Mouse (Mus musculus) layer of hippocampus, adult 11-12 months (tissue): ENCODE measurements around the gene Dvl2.
"Not testable (repeated sequence)": the region's sequence is repeated elsewhere in the genome, so short reads cannot be mapped to it uniquely, and the experiment has no call there.

Experiments
- DNase-seq: peaks from one replicate; pipeline ENCODE4 v3.0.0; 2022; ENCODE audit warnings: low spot score

The Dvl2 gene

GRCm38 (mm10) chr11:70000396-70000898 lies at the start of gene Dvl2:
Dvl2 (plus strand) TSS chr11:70000595.
- peak; percentile 90 for DNase-seq

GRCm38 (mm10) chr11:69950807-69951459 lies 49.5 kb upstream of the Dvl2 start:
- DNase-seq, result no peak

GRCm38 (mm10) chr11:69952274-69952673 lies 48.1 kb upstream of the Dvl2 start:
- no peak for DNase-seq

DNA sequence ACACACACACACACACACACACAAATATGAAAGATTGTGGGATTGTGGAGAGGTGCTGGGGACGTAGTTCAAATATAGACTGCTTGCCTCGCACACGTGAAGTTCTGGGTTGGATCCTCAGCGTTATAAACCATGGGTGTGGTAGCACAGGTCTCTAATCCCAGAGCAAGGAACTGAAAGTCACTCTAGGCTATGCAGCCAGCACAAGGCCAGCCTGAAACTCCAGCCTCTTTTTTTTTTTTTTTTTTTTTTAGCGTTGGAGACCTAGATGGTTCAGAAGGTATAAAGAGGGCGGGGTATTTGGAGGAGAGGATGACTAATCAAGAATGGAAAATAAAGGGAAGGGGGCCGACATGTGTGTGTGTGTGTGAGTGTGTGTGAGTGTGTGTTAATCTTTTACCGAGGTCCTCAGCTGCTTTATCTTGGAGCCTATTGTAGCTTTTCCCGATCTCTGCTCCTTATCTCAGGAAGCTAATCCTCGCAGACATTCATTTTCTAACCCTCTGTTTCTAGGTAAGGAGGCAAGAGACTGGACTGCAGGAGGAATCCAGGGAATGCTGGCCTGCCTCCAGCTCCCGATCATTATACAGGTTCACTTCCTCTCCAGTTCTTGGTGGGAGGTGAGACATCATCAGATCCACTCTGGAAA lies 47.0 kb upstream of the Dvl2 start:
- DNase-seq, result no peak

GRCm38 (mm10) chr11:69955618-69956017 lies 44.8 kb upstream of the Dvl2 start:
- DNase-seq, result not testable (repeated sequence)

DNA sequence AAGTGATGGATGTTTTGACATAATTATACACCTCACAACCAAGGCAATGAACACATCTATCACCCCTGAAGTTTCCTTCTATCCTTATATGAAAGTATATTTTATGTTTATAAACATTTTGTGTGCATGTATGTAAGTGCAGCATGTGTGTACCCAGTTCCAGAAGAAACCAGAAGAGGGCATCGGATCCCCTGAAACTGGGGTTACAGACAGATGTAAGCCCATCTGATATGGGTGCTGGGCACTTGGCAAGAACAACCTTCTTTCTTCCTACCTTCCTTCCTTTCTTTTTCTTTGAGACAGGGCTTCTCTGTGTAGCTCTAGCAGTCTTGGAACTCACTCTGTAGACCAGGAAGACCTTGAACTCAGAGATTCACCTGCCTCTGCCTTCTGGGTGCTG lies 44.2 kb upstream of the Dvl2 start:
- DNase-seq, result no peak

- DNase-seq, result no peak
Measured at GRCm38 (mm10) chr11:69960616-69961015, 39.8 kb upstream of the Dvl2 start.

- DNase-seq, result no peak
Measured at GRCm38 (mm10) chr11:69961841-69962240, 38.6 kb upstream of the Dvl2 start.

GRCm38 (mm10) chr11:69964650-69965270 lies 35.6 kb upstream of the Dvl2 start, which contains the start of gene Cldn7:
Cldn7 (plus strand) TSS chr11:69964779.
- DNase-seq, result no peak

- DNase-seq, result no peak
Measured at GRCm38 (mm10) chr11:69965271-69966005, 35.0 kb upstream of the Dvl2 start.

DNA sequence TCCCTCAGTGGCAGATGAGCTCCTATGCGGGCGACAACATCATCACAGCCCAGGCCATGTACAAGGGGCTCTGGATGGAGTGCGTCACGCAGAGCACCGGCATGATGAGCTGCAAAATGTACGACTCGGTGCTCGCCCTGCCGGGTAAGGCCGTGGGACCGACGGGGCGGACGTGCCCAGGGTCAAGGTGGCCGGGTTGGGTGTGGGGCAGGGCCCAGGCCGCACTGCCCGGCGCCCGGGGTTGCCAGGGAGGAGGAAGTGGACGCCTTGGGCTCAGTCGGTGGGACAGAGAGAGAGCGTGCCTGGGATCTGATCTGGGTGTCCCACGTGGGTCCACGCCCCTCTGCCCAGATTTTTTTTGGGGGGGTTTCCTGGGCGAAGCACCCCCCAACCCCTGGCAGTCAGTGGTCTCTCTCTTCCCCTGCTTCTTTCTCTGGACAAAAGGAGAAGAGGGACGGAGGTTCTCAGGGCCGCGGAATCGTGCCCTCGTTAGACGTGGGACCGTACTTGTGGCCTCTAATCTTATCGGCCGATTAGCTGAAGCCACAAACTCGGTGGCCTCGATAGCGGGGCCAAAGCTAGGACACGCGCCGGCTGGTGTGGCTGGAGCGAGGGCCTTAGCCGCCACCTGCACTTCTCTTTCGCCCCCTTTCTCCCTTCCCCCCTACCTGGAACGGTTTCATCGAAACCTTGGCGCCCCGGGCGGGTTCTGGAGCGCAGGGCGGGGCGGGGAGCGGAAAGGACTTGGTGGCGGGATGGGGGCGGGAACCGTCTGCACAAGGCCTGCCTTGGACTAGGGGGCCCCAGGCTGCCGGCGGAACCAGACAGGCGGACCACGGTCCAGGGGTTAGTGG lies 34.2 kb upstream of the Dvl2 start:
- no peak for DNase-seq

- DNase-seq, result no peak
Measured at GRCm38 (mm10) chr11:69966860-69967517, 33.4 kb upstream of the Dvl2 start.

GRCm38 (mm10) chr11:69968793-69969192 lies 31.6 kb upstream of the Dvl2 start:
- DNase-seq, result no peak

DNA sequence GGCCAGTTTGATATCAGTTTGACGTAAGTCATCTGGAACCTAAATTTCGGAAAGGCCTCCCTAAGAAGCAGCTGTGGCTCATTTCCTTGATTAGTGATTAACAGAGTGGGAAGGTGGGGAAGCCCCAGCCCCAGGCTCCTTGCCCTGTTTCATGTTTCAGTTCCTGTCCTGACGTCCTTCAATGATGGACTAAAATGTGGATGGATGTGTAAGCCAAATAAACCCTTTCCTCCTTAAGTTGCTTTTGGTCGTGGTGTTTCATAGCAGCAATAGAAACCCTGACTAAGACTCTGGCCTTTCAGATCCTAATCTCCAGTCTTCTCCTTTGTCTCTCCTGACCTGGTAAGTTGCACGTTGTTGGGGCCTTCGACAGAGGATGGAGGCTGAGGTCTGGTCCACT lies 30.2 kb upstream of the Dvl2 start:
- no peak for DNase-seq

DNA sequence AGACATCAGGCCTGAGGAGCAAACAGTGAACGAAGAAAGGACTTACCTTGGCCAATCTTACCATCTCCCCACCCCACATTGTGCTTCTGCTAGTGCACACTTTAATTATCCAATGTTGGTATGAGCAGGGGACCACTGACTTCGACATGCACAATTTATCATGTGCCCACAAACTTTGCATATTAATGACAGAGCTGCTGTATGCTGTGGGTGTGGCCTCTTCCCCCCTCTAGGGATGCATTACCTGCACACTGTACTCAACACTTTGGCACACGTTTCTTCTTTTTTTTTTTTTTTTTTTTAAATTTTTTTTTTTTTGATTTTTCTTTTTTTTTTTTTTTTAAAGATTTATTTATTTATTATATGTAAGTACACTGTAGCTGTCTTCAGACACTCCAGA lies 29.6 kb upstream of the Dvl2 start:
- no peak for DNase-seq

DNA sequence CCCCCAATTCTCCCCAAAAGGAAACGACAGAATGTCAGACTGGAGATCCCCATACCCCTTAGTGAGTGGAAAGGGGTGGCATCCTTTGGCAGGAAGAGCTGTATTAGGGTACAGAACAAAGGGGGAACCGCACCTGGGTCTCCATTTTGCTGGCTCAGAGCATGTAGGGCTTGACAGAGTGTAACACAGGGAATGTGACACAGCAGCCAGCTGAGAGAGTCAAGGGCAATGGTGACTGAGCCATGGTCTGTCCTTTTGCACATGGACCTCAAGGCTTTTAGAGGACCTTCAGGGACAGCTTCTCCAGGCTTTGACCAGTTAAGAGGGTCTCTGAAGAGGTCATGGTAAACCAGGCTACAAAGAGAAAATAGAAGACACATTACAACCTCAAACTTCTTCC lies 25.5 kb upstream of the Dvl2 start:
- no peak for DNase-seq

DNA sequence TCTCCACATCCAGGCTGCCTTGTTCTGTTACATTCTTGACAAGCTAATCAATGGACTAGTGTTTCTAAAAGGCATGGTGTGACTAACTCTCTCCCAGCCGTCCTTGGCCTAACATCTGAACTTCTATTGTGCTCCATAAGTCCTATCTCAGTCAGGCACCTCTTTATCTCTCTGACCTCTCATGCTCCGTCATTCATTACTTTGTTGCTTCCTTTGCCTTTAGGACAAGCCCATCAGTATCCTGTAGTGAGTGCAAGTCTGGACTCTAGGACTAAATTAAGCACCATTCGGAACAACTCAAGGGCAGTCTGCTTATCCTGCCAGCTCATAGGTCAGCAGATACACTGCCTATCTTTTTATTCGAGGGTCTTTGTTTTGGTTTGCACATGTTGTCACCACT lies 24.1 kb upstream of the Dvl2 start:
- no peak for DNase-seq

- DNase-seq, result no peak
Measured at GRCm38 (mm10) chr11:69979827-69980195, 20.6 kb upstream of the Dvl2 start.

DNA sequence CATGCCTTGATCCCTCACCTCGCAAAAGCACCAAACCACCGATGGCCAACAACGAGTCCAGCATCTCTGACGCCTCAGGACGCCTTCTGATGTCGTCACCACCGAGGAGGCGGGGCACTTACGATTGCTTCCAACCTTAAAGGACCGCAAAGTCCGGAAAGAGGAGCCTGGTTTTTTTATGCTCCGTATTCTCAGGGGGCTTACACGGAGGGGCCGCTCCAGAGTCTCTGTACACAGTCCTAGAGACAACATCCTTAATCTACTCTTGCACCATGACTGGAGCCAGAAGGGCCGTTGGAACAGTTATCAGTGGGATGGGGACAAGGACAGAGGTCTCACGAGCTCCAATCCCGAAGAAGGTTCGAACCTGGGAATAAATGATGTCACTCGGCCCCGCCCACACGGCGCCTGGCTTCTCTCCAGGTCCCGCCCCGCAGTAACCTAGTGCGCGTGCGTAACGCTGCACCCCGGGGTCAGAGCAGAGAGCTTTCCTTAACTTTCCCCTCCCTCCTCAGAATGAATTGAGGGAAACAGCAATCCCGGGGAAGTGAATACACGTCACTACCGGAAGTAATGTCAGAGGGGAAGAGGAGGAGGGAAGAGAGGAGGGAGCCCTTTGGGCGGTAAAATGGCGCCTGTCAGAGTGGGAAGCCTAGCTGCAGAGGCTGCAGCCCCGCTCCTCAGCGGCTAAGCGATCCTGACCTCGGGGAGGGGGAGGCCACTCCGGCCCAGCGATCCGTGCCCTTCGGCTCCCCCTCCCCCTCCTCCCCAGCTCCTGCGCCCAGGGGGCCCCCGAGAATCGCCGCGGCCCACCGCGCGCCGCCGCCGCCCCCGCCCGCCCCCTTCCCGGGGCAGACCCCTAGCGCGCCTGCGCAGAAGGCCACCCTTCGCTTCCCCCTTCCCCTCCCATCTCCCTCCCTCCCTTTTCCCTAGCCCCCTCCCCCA lies 19.9 kb upstream of the Dvl2 start:
- DNase-seq, result peak; percentile 99
